Mouse (Mus musculus) thymus, adult 2 months (tissue): ENCODE measurements around the gene Fosl1. TPM values are rescaled to one million over a fixed set of nuclear protein-coding genes. Genes with fewer than 3 reads are reported as not detected.
A peak's percentile ranks its signal among the peaks of the same experiment; 100 is the strongest.

Source experiments
- DNase-seq: peaks from one replicate; pipeline ENCODE4 v3.0.0; 2021
- H3K27ac ChIP-seq: fragments of 200-500 bp; 2 replicates; pipeline ENCODE4 v1.5.1; 2012; ENCODE audit warnings: low read length, control low read depth; ENCODE audit not compliant: control insufficient read depth, insufficient read depth
- H3K27me3 ChIP-seq: fragments of 200-500 bp; 2 replicates; pipeline ENCODE4 v1.6.1; 2012; ENCODE audit warnings: mild to moderate bottlenecking, low read length, moderate library complexity, mixed read lengths; ENCODE audit not compliant: control insufficient read depth, insufficient read depth
- H3K36me3 ChIP-seq: fragments of 200-500 bp; 2 replicates; pipeline ENCODE4 v1.6.1; 2012; ENCODE audit warnings: mild to moderate bottlenecking, low read length, moderate library complexity; ENCODE audit not compliant: control insufficient read depth, insufficient read depth
- H3K4me1 ChIP-seq: fragments of 200-500 bp; replicated peaks from 2 replicates; pipeline ENCODE4 v1.6.1; 2012; ENCODE audit warnings: low read length; ENCODE audit not compliant: control insufficient read depth, insufficient read depth
- H3K4me3 ChIP-seq: fragments of 200-500 bp; 2 replicates; pipeline ENCODE4 v1.5.1; 2012; ENCODE audit warnings: mild to moderate bottlenecking, low read length, control low read depth, moderate library complexity; ENCODE audit not compliant: control insufficient read depth, insufficient read depth
- CTCF ChIP-seq: fragments of 200-500 bp; IDR thresholded peaks from 2 replicates; pipeline ENCODE4 v1.5.1; 2012; ENCODE audit warnings: mild to moderate bottlenecking, control low read depth, low read length, moderate library complexity, borderline replicate concordance; ENCODE audit not compliant: control insufficient read depth, poor library complexity, insufficient read depth; ENCODE audit errors: extremely low read depth
- POLR2A ChIP-seq: fragments of 200-500 bp; IDR thresholded peaks from 2 replicates; pipeline ENCODE4 v1.6.1; 2012; ENCODE audit warnings: mild to moderate bottlenecking, low read length, control low read depth, moderate library complexity; ENCODE audit not compliant: control insufficient read depth, poor library complexity, insufficient read depth; ENCODE audit errors: extremely low read depth
- WGBS: fragments of 180-500 bp; shearing (Covaris S2); methylation state at CpG from one replicate; pipeline ENCODE4 v1.1.7; 2018; 5-methylcytosine and 5-hydroxymethylcytosine counted together
- polyA plus RNA-seq: library from polyadenylated mRNA; depleted of rRNA; stranded (reverse); fragments of >200 nt; gene quantifications from 2 replicates; pipeline ENCODE4 v1.2.3, GENCODE M21; 2012

Fosl1 gene
- polyA plus RNA-seq, 1 experiment = 0.16 TPM

DNA sequence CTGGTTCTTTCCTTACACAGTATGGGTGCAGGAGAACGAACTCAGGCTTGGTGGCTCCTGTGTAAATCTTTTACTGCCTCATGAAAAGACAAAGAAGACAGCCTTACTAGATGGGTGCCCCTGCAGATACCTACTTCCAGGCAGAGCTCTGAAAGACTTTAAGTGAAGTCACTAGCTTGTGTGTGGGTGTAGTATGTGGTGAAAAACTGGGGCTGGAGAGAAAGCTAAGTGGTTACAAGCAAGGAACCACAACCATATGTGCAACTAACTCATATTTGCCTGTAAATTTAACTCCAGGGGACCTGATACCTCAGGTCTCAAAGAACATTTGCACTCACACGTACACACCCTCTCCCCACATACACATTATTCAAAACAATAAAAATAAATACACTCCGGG is 12.5 kb downstream of the Fosl1 start:
- Histone ChIP-seq H3K36me3 (peaks cover under 1% of the 10 kb centered on the region), H3K4me1 (peaks cover 25% of the 10 kb centered on the region), H3K27me3 (no peaks in the 10 kb centered on the region), H3K4me3 (no peak overlapping the region), H3K27ac (no peak overlapping the region; the same call in 1 of the 2 replicates)
- DNase-seq = no peak
- TF ChIP-seq CTCF (no peak), POLR2A (no peak)
- 37% methylated on average over 3 of the region's 3 CpGs for WGBS

DNA sequence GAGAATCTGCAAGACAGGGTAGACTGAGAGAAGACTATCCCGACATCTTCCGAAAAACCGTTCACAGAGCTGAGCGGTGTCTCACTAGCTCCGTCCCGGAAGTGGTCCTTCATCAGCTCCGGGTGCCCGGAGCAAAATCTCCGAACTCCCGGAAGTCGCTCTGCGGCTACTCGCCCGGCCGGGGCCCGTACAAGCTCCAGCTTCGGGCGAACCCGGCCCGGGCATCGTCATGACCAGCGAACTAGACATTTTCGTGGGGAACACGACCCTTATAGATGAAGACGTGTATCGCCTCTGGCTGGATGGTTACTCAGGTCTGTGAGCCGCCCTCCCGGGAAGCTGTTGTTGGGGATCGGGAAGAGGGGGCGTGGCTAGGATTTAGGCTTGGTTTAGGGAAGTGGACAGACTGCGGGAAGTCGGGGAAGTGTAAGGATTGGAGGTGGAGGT is 13.1 kb downstream of the Fosl1 start, which contains the start of gene Fibp:
TSS of gene Fibp (plus strand) at position 151 of the 447 bp plus-strand sequence.
- DNase-seq = peak; percentile 79
- Histone ChIP-seq H3K27ac (peak within 1 kb of the TSS; percentile 8), H3K4me1 (peaks cover 24% of the 10 kb centered on the region), H3K36me3 (peaks cover 5% of the 10 kb centered on the region), H3K27me3 (no peaks in the 10 kb centered on the region), H3K4me3 (peak within 1 kb of the TSS; percentile 96)
- TF ChIP-seq POLR2A (peak; percentile 67; the same call in 1 of the 2 replicates), CTCF (no peak; the same call in 1 of the 2 replicates)
- under 1% methylated on average over 32 of the region's 32 CpGs for WGBS

DNA sequence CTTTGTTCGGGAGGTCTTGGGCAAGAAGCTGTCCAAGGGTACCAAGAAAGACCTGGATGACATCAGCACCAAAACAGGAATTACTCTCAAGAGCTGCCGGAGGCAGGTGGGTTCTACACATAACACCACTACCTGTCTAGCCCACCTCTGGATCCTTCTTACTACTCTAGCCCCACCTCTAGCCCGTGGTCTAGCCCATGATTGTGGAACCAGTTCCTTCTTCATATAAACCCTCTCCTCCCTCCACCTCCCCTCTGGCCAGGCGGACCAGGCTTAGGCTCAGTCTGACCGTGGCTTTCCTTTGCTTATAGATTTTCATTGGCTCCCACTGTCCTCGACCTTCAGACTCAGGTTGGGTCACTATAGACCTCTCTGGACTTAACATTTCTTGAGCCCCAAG is 14.1 kb downstream of the Fosl1 start:
- peaks cover 15% of the 10 kb centered on the region for H3K4me1 ChIP-seq
- DNase-seq = no peak
- H3K27me3 ChIP-seq = no peaks in the 10 kb centered on the region
- no peak overlapping the region for H3K27ac ChIP-seq
- no peak overlapping the region for H3K4me3 ChIP-seq
- WGBS = 84% methylated on average over 6 of the region's 6 CpGs
- peaks cover 5% of the 10 kb centered on the region for H3K36me3 ChIP-seq
- TF ChIP-seq POLR2A (no peak), CTCF (no peak)

DNA sequence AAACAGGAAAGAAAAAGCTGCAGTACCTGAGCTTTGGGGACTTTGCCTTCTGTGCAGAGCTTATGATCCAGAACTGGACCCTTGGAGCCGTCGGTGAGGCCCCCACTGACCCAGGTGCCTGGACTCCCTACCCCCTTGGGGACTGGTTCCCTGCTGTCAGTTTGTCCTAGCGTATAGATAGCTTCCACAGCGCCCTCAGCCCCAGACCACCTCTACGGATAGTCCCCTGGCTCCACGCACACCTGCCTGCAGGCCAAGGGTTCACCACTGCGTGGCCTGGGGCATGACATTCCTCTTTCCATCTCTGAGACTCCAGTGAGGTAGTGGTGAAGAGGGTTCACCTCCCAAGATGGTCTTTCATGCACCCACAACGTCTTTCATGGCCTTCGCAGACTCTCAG is 15.9 kb downstream of the Fosl1 start:
- no peak overlapping the region for H3K27ac ChIP-seq
- H3K36me3 ChIP-seq = peaks cover 5% of the 10 kb centered on the region
- H3K27me3 ChIP-seq = no peaks in the 10 kb centered on the region
- peaks cover 14% of the 10 kb centered on the region for H3K4me1 ChIP-seq
- H3K4me3 ChIP-seq = no peak overlapping the region
- TF ChIP-seq POLR2A = no peak
- no peak for TF ChIP-seq CTCF
- DNase-seq = no peak
- WGBS = 94% methylated on average over 9 of the region's 9 CpGs

DNA sequence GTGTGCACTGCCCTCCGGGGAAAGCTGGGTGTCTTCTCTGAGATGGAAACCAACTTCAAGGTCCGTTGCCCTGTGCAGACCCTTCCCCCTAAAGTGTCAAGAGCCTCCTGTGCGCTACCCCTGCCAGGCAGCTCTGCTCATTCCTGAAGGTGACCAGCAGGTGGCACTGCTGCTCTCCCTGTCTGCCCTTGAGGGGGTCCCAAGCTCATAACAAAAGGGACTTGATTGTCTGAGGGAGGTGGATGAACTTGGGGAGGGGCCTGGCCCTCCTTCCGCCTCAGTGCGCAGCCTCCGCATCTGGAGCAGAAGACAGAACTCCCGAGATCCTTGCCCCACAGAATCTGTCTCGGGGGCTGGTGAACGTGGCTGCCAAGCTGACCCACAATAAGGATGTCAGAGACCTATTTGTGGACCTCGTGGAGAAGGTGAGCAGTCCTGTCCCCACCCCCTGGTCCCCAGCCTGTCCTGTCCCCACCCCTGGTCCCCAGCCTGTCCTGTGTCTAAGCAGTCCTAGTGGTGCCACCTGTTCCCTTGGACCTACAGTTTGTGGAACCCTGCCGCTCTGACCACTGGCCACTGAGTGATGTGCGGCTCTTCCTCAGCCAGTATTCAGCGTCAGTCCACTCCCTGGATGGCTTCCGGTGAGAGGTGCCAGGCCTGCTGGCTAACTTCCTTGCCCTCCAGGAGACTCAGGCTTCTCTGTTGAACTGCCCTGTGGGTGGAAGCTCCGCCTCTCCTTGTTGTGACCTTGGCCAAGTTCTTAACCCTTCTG is 16.6 kb downstream of the Fosl1 start:
- Histone ChIP-seq H3K4me3 (no peak overlapping the region), H3K27me3 (no peaks in the 10 kb centered on the region), H3K4me1 (peaks cover 20% of the 10 kb centered on the region), H3K36me3 (peaks cover 5% of the 10 kb centered on the region), H3K27ac (no peak overlapping the region)
- TF ChIP-seq POLR2A = no peak
- peak; percentile 91 for TF ChIP-seq CTCF
- WGBS = 78% methylated on average over 15 of the region's 15 CpGs
- peak; percentile 72 for DNase-seq

DNA sequence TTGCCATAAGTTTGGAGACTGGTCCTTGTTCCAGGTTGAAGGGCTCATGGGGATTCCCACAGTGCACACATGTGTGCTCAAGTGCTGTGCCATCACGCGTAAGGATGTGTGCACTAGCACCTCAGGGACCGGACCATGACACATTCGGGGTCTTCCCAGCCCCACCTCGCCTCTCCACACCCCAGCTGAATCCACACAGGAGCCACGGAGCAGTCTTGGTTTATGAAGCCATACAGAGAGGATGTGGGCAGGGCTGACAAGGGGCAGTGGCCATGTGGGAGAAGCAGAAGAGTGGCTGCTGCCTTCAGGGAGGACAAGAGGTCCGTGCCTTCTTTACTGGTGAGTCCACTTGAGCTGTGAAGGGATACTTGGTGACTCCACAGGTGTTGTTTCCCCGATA is 17.7 kb downstream of the Fosl1 start:
- Histone ChIP-seq H3K27me3 (no peaks in the 10 kb centered on the region), H3K27ac (no peak overlapping the region), H3K36me3 (peaks cover 5% of the 10 kb centered on the region), H3K4me3 (no peak overlapping the region), H3K4me1 (peaks cover 19% of the 10 kb centered on the region)
- TF ChIP-seq CTCF (no peak), POLR2A (no peak)
- WGBS = 93% methylated on average over 8 of the region's 8 CpGs
- no peak for DNase-seq
